Mouse (Mus musculus) 3134 (cell line): Measurements from ENCODE around the gene Ednra.
"Not testable (repeated sequence)": the region's sequence is repeated elsewhere in the genome, so short reads cannot be mapped to it uniquely, and the experiment has no call there.

Experiments
- DNase-seq: peaks from one replicate; pipeline ENCODE4 v3.0.0-alpha.2; 2011; ENCODE audit warnings: low spot score; ENCODE audit not compliant: insufficient read length; ENCODE audit errors: extremely low read depth

The Ednra gene

GRCm38 (mm10) chr8:77723018-77723417, 1.2 kb downstream of the Ednra start:
- DNase-seq, result no peak

- no peak for DNase-seq
These were observed 5.3 kb downstream of the Ednra start for GRCm38 (mm10) chr8:77718933-77719332.

GRCm38 (mm10) chr8:77717036-77717435, 7.2 kb downstream of the Ednra start:
- DNase-seq, result no peak

GRCm38 (mm10) chr8:77714455-77714854, 9.8 kb downstream of the Ednra start:
- no peak for DNase-seq

DNA sequence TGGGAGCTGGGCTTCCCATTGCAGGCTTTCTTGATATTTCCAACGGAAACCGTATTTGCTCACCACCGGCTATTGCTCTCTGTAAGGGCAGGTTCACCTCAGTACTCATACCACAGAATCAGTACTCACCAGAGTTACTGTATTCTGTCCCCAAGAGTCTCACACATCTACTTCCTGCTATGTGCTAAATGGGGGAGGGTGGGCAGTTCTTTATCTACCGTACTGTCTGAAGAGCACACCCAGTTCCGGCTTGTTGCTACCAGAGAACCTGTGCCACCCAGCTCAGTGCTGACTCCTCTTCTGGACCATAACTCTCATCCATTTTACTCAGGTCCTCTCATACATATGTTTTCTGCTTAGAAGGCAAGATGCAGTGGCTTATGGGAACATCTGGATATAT, 10.6 kb downstream of the Ednra start:
- DNase-seq, result no peak

DNA sequence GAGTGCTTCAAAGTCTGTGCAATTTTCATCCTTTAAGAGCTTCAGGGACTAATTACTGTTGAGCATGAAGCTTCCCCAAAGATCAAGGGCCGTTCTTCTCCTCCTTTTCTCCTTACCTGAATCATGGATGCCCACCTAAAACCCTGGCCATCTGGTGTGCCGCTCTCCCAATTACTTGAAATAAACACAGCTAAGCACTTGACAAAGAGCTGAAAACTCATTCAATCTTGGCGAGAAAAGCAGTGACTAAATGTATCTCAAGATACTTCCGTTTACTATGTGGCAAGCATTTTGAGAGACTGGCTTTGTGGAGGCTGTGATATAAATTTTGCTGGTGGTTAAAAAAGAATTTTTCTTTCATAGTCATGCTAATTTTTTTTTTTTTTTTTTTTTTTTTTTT, 19.5 kb downstream of the Ednra start:
- no peak for DNase-seq

- no peak for DNase-seq
These were observed 26.2 kb downstream of the Ednra start for GRCm38 (mm10) chr8:77698028-77698427.

DNA sequence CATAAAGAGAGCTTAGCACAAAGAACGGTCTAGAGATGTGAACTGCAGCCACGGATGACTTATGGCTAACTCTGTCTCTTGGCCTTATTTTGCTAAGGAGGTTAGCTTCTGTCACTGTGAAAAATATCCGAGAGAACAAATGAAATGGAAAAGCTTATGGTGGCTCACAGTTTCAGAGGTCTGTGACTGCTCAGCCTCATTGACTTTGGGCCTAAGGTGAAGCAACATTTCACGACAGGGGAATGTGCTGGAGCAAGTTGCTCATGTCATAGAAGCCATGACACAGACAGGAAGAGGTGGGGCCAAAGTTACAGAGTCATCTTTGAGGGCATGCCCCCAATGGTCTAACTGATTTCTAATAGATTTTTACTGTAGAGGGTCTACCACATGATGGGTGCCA, 28.1 kb downstream of the Ednra start:
- no peak for DNase-seq

DNA sequence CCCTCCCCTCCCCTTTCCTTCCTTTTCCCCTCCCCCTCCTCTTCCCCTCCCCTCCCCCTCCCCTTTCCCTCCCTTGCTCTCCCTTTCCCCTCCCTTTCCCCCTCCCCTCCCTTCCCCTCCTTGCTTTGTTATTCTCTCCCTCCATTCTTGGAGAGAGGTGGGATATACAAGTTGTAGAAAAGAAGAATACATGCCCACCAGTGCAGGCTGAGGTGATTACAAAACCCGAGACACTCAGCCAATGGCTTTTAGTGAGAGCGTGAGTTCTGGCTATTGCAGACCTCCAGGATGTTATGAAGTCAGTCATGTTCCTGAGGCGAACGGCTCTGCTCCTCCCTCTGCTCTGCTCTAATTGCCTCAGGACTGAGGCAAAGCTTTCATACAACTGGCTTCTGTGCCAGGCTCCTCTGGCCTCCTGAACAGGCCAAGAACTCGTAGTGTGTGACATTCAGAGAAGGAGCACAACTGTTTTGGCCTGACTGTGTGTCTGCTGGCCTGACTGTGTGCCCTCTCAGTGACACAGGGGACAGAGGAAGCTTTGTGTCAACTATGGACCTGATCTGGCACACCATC, 28.7 kb downstream of the Ednra start:
- DNase-seq, result no peak

- DNase-seq, result no peak
These were observed 29.2 kb downstream of the Ednra start for GRCm38 (mm10) chr8:77695070-77695469.

- no peak for DNase-seq
These were observed 29.7 kb downstream of the Ednra start for GRCm38 (mm10) chr8:77694588-77694987.

GRCm38 (mm10) chr8:77689421-77690059, 34.7 kb downstream of the Ednra start:
- not testable (repeated sequence) for DNase-seq

- no peak for DNase-seq
These were observed 35.3 kb downstream of the Ednra start for GRCm38 (mm10) chr8:77688978-77689377.

DNA sequence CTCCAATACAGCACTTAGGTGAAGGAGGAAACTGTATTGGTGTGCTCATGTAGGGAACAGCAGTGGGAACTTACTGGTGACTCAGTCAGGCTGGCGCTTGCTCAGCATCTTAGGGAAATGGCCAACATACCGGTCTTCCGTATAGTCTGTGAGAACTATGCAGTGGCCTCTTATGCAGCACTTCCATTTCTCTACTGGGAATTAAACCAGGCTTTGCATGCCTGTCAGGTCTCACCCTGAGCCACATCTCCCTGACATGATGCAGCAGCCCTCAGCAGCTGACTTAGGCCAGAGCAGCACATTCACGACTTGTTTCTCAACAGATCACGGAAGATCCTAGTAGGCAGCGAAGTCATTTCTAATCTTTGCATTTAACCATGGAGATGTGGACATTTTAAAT, 39.9 kb downstream of the Ednra start:
- no peak for DNase-seq

DNA sequence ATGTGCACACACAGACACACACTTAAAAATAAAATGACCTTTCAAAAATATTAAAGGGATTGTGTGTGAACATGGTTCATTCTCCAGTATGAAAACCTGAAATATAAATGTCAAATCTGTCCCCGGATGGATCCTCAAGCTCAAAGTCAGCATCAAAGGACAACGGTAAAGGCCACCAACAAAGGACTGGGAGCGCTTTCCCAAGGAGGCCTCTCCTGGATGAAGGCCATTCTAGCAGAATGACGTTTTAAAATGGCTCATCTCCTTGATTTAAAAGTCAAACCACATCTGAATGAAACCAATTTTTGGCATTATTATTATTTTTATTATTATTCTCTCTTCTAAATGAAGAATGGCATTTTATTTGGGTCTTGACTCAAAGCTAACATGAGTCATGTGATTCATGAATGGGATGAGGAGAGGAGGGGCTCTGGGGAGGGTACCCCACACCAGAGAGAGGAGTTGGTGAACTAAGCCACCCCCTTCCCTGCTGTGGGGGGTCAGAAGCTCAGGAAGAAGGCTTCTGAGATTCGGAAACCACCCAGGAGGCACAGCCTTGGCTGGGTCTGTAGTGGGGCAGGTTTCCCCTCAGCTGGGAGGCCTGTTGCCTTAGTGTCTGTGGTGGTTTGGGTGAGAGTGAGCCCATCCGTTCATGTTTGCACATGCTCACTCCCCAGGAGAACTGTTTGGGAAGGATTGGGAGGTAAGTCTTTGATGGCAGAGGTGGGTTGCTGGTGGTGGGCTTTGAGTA, 40.7 kb downstream of the Ednra start:
- DNase-seq, result no peak

DNA sequence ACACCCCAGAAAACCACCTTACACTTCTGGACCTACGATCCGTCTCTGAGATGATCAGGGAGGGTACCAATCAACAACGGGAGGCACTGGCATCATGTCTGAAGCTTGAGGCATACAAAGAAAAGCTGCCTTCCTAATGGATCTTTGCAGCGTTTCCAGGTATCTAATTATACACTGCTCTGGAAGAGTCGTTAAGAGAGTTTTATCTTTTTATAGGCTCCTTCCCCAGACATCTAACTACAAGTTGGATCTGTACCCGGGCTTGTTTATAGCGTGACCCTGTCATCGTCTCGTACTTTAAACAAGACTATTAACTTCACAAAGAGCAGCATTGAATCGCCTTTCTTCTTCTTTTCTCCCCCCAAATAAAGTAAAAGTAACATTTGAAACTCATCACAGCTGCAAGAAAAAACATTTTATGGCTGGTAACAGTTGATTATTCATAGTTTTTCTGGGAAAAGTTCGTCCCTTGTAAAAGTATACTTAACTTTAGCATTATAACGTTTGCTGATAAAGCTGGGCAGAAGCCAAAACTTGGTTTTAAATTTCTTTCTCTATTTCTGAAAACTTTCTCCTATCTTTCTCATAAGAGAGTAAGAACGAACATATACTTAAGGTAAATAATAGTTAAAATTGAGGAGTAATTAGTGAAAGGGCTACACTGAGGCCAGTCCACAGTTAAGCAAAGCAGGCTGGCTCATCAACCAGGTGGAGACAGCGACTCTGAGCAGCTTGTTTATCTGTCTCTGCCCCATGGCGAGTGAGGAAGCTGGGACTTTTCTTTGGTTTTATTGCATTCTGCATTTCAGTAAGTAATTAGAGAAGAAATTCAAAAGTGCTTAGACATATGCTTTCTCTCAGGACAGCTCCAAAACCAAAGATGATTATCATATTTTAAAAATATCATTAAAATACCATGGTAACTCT, 42.0 kb downstream of the Ednra start:
- no peak for DNase-seq

GRCm38 (mm10) chr8:77672036-77672435, 52.2 kb downstream of the Ednra start:
- DNase-seq, result no peak

DNA sequence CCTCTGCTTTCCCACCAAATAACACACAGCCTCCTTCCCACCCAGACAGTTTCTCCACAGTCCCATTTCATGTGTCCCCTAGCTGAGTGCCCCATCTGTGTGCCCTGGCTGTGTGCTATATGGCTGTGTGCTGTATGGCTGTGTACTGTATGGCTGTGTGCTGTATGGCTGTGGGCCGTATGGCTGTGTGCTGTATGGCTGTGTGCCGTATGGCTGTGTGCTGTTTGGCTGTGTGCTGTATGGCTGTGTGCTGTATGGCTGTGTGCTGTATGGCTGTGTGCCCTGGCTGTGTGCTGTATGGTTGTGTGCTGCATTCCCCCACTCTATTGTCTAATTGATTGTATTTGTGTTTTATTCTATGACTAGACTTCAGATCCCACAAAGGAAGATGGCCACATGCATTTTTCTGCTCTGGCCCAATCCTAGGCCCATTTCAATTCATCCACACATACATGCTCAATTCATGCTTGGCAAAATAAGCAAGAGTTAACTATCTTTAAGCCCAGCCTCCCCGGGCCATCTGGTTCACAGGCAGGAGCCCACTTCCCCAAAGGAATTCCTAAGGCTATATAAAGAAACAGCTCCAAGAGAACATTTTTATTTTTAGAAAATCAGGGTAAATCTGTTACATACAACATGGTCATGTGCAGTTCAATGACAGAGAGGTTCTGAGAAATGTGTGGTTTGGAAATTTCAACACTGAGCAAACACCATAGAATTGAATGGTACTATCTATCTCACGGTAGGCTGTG, 53.5 kb downstream of the Ednra start:
- DNase-seq, result no peak

- DNase-seq, result no peak
These were observed 56.3 kb downstream of the Ednra start for GRCm38 (mm10) chr8:77667916-77668315.

- DNase-seq, result peak; percentile 27
These were observed 59.4 kb downstream of the Ednra start for GRCm38 (mm10) chr8:77664901-77665300.
